Mouse (Mus musculus) left cerebral cortex, postnatal 14 days (tissue): Measurements from ENCODE around the gene Tars. TPM values are rescaled to one million over a fixed set of nuclear protein-coding genes. Genes with fewer than 3 reads are reported as not detected.

Source experiments
- DNase-seq, 2 experiments: peaks; one replicate each; pipeline ENCODE4 v3.0.0; 2021 to 2022; ENCODE audit warnings: low spot score in 2 of 2, mixed read lengths in 1 of 2
- intact Hi-C: fragments of 180-260 bp; cut with DNase I; formaldehyde crosslinking; loops from one replicate; pipeline ENCODE4 v1.15.1; 2025
- total RNA-seq, 2 experiments: library from RNA; stranded (reverse); gene quantifications; 2 replicates each; pipeline ENCODE4 v1.2.3; 2021

The Tars gene
- total RNA-seq, 2 experiments from 2014 or later = 32.3 to 39.7 TPM

- DNase-seq = no peak
- intact Hi-C loops = no loop called here
Measured at GRCm38 (mm10) chr15:11370477-11371085, 28.9 kb downstream of the Tars start.

GRCm38 (mm10) chr15:11369572-11369971 lies 29.9 kb downstream of the Tars start:
- DNase-seq = no peak
- intact Hi-C loops = no loop called here

GRCm38 (mm10) chr15:11364795-11365194 lies 34.7 kb downstream of the Tars start:
- peak; percentile 78 to 87 for DNase-seq
- intact Hi-C loops = no loop called here

- DNase-seq = no peak
- intact Hi-C loops = no loop called here
Measured at GRCm38 (mm10) chr15:11364112-11364511, 35.4 kb downstream of the Tars start.

- intact Hi-C loops = no loop called here
- no peak for DNase-seq
Measured at GRCm38 (mm10) chr15:11361824-11362223, 37.6 kb downstream of the Tars start.

- DNase-seq = no peak
- intact Hi-C loops = no loop called here
Measured at GRCm38 (mm10) chr15:11360888-11361287, 38.6 kb downstream of the Tars start.

- DNase-seq = no peak
- intact Hi-C loops = no loop called here
Measured at GRCm38 (mm10) chr15:11357501-11357900, 42.0 kb downstream of the Tars start.

GRCm38 (mm10) chr15:11355865-11356264 lies 43.6 kb downstream of the Tars start:
- intact Hi-C loops = no loop called here
- no peak for DNase-seq

- intact Hi-C loops = no loop called here
- peak; percentile 7 to 8 for DNase-seq
Measured at GRCm38 (mm10) chr15:11339467-11340180, 59.8 kb downstream of the Tars start.
